Mouse (Mus musculus) layer of hippocampus, postnatal 10 days (tissue): ENCODE results near the gene Sez6l2. TPM values are rescaled to one million over a fixed set of nuclear protein-coding genes. Genes with fewer than 3 reads are reported as not detected.

ENCODE experiments used
- total RNA-seq, 2 experiments: library from RNA; stranded (reverse); gene quantifications; 2 replicates each; pipeline ENCODE4 v1.2.3; 2021

The Sez6l2 gene
- total RNA-seq, 2 experiments from 2014 or later: 273 to 305 TPM

Other genes starting within 250 kb of the Sez6l2 start
- 100 to 1,000 TPM; 145 to 151 TPM for gene Coro1a, start 242.8 kb upstream of the Sez6l2 start, total RNA-seq
- gene Mapk3, start 191.0 kb upstream of the Sez6l2 start, total RNA-seq: 100 to 1,000 TPM; 146 to 150 TPM
- gene Gdpd3, start 184.2 kb upstream of the Sez6l2 start, total RNA-seq: 1 to 10 TPM; 2.7 to 3.0 TPM
- gene Ypel3, start 173.6 kb upstream of the Sez6l2 start, total RNA-seq: 100 to 1,000 TPM; 150 to 152 TPM
- gene Tbx6, start 169.1 kb upstream of the Sez6l2 start, total RNA-seq: under 1 TPM; 0.62 to 0.69 TPM
- 10 to 100 TPM; 56.2 to 64.6 TPM for gene Ppp4c, start 158.1 kb upstream of the Sez6l2 start, total RNA-seq
- 100 to 1,000 TPM; 133 to 147 TPM for gene Fam57b, start 152.9 kb upstream of the Sez6l2 start, total RNA-seq
- gene 4930451I11Rik, start 118.9 kb upstream of the Sez6l2 start, total RNA-seq: not detected
- gene Doc2a, start 103.1 kb upstream of the Sez6l2 start, total RNA-seq: 10 to 100 TPM; 54.0 to 54.1 TPM
- gene Hirip3, start 88.6 kb upstream of the Sez6l2 start, total RNA-seq: 10 to 100 TPM; 38.8 to 40.9 TPM
- gene Ino80e, start 88.2 kb upstream of the Sez6l2 start, total RNA-seq: 10 to 100 TPM; 56.1 to 58.8 TPM
- gene Taok2, start 65.9 kb upstream of the Sez6l2 start, total RNA-seq: 100 to 1,000 TPM; 147 to 167 TPM
- 10 to 100 TPM; 23.6 to 28.3 TPM for gene Tmem219, start 27.6 kb upstream of the Sez6l2 start, total RNA-seq
- gene Kctd13, start 21.7 kb upstream of the Sez6l2 start, total RNA-seq: 100 to 1,000 TPM; 151 to 152 TPM
- 10 to 100 TPM; 35.6 to 46.1 TPM for gene Asphd1, start 981 bp upstream of the Sez6l2 start, total RNA-seq
- 100 to 1,000 TPM; 129 to 149 TPM for gene Cdipt, start 25.4 kb downstream of the Sez6l2 start, total RNA-seq
- under 1 TPM in 1 of 2 experiments, not detected in 1; 0.31 TPM for gene Cdiptos, start 25.5 kb downstream of the Sez6l2 start, total RNA-seq
- 1 to 10 TPM; 5.6 to 6.2 TPM for gene Mvp, start 64.1 kb downstream of the Sez6l2 start, total RNA-seq
- gene Pagr1b, start 65.9 kb downstream of the Sez6l2 start, total RNA-seq: under 1 TPM in 1 of 2 experiments, not detected in 1; 0.62 TPM
- 10 to 100 TPM; 24.9 to 34.2 TPM for gene Pagr1a, start 66.8 kb downstream of the Sez6l2 start, total RNA-seq
- 10 to 100 TPM; 33.4 to 34.8 TPM for gene Gm42742, start 70.5 kb downstream of the Sez6l2 start, total RNA-seq
- gene Prrt2, start 70.6 kb downstream of the Sez6l2 start, total RNA-seq: 100 to 1,000 TPM; 146 to 184 TPM
- 100 to 1,000 TPM; 283 to 292 TPM for gene Maz, start 76.5 kb downstream of the Sez6l2 start, total RNA-seq
- 10 to 100 TPM; 12.6 to 16.5 TPM for gene Kif22, start 91.9 kb downstream of the Sez6l2 start, total RNA-seq
- gene Zg16, start 136.8 kb downstream of the Sez6l2 start, total RNA-seq: not detected
- 1 to 10 TPM; 1.3 to 1.4 TPM for gene AI467606, start 140.8 kb downstream of the Sez6l2 start, total RNA-seq
- gene Qprt, start 171.7 kb downstream of the Sez6l2 start, total RNA-seq: under 1 TPM; 0.20 to 0.57 TPM
- gene Spn, start 187.3 kb downstream of the Sez6l2 start, total RNA-seq: under 1 TPM; 0.33 to 0.55 TPM
- 10 to 100 TPM; 70.5 to 75.5 TPM for gene Cd2bp2, start 245.5 kb downstream of the Sez6l2 start, total RNA-seq